Mouse (Mus musculus) CH12.LX (cell line): ENCODE measurements around the gene Chrna1.

Source experiments
- CTCF ChIP-seq, 2 experiments: IDR thresholded peaks in 1 of 2; conservative IDR thresholded peaks in 1 of 2; 2 replicates each; pipeline ENCODE4 v1.5.1; 2011 to 2012; ENCODE audit warnings: low read depth in 2 of 2, low read length in 2 of 2, improper control_type of control experiment in 1 of 2, inconsistent platforms in 1 of 2, mild to moderate bottlenecking in 1 of 2, moderate library complexity in 1 of 2
- EP300 ChIP-seq: IDR thresholded peaks from 2 replicates; pipeline ENCODE4 v1.6.1; 2011; ENCODE audit warnings: low read length, improper control_type of control experiment
- GABPA ChIP-seq: IDR thresholded peaks from 2 replicates; pipeline ENCODE4 v1.6.1; 2012; ENCODE audit warnings: low read depth, low read length, improper control_type of control experiment, inconsistent platforms; ENCODE audit not compliant: insufficient replicate concordance
- KAT2A ChIP-seq: IDR thresholded peaks from 2 replicates; pipeline ENCODE4 v1.6.1; 2012; ENCODE audit warnings: low read length, improper control_type of control experiment, inconsistent platforms; ENCODE audit not compliant: insufficient replicate concordance
- MAX ChIP-seq: IDR thresholded peaks from 2 replicates; pipeline ENCODE4 v1.6.1; 2011; ENCODE audit warnings: low read length, improper control_type of control experiment
- MYC ChIP-seq: IDR thresholded peaks from 2 replicates; pipeline ENCODE4 v1.6.1; 2011; ENCODE audit warnings: low read depth, mild to moderate bottlenecking, improper control_type of control experiment, low read length
- POLR2A ChIP-seq: IDR thresholded peaks from 2 replicates; pipeline ENCODE4 v1.6.1; 2011; ENCODE audit warnings: low read depth, mild to moderate bottlenecking, improper control_type of control experiment, low read length
- POLR2AphosphoS2 ChIP-seq: IDR thresholded peaks from 2 replicates; pipeline ENCODE4 v1.6.1; 2011; ENCODE audit warnings: low read depth, low read length, improper control_type of control experiment
- RCOR1 ChIP-seq: conservative IDR thresholded peaks from 2 replicates; pipeline ENCODE4 v1.6.1; 2012; ENCODE audit warnings: low read depth, mild to moderate bottlenecking, inconsistent platforms, low read length, improper control_type of control experiment
- TBP ChIP-seq: conservative IDR thresholded peaks from 2 replicates; pipeline ENCODE4 v1.6.1; 2011; ENCODE audit warnings: low read depth, low read length, improper control_type of control experiment
- UBTF ChIP-seq: IDR thresholded peaks from 2 replicates; pipeline ENCODE4 v1.6.1; 2012; ENCODE audit warnings: low read depth, mild to moderate bottlenecking, inconsistent platforms, low read length, improper control_type of control experiment, moderate library complexity
- USF1 ChIP-seq: IDR thresholded peaks from 2 replicates; pipeline ENCODE4 v1.6.1; 2014; ENCODE audit warnings: low read depth, mild to moderate bottlenecking, inconsistent platforms, low read length, improper control_type of control experiment

DNA sequence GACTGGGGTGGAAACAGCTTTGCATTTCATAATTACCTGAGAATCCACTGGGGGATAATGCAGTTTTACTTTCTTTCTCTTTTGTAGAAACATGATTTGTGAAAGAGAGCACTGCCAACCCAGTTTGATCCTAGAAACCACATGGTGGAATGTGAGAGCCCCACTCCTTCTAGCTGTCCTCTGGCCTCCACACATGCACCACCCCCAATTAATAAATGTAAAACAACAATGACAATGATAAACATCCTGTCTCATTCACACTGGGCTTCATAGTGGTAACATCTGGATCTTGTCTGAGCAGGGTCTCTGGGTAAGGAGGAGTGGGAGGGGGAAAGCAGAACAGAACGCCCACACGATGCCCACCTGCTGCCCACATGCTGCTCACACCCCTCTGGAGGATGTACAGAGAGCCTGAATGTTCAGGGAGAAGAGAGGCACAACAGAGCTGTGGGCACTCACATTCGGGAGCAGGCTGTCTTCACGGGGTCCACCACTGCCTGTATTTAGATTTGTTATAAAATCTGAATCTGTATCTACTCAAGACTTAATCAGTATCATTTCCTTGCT lies 38.4 kb upstream of the Chrna1 start:
- TF ChIP-seq CTCF (conservative IDR thresholded peaks at IDR 0.05 in 1 of 2, IDR thresholded peaks at IDR 0.05 in 1 of 2; ENCODE audit: low read depth in 2 of 2, low read length in 2 of 2) (no peak), GABPA (no peak), MAX (no peak), MYC (no peak), POLR2A (no peak), KAT2A (no peak), POLR2AphosphoS2 (no peak), EP300 (no peak), TBP (no peak), UBTF (no peak), USF1 (no peak), RCOR1 (no peak)
